Mouse (Mus musculus): ENCODE data around the gene Hist1h2bm.
"Not testable (repeated sequence)": the region's sequence is repeated elsewhere in the genome, so short reads cannot be mapped to it uniquely, and the experiment has no call there.

Gene Hist1h2bm

DNA sequence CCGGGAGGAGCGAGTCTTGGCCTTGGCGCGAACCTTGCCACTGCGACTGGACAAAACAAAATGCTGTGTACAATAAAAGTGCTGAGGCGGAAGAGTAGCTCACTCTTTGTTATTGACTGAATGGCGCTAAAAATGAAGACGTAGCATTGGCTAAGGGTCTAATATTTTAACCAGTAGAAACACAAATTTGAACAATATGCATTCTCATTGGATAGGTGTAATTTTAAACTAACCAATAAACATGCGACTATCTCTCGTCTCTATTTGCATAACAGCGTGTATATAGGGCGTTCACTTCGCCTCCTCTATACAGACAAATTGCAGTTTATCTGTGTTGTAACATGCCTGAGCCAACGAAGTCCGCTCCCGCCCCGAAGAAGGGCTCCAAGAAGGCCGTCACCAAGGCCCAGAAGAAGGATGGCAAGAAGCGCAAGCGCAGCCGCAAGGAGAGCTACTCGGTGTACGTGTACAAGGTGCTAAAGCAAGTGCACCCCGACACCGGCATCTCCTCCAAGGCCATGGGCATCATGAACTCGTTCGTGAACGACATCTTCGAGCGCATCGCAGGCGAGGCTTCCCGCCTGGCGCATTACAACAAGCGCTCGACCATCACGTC is at the start of gene Hist1h2bm:
TSS of gene Hist1h2bm (plus strand) at position 288 of the 616 bp plus-strand sequence.
- DNase-seq, result peak; percentile 10

DNA sequence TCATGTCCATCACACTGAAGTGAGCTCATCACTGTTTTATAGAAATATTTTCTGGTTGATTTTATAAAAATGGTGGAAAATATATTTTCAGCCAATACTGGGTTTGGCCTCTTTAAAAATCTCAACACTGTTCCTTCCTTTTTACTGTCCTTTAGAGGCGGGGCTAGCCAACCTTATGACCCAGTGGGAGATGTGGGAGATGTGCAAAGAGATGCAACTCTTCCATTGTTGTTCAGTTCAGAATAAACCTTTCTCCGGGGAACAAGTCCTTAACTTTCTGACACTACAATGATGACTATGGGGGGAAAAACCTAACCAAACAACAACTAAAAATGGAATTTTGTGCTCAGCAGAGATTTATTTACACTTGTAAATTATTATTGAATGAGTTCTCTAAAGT is 44.5 kb upstream of the Hist1h2bm start, which contains the start of gene Olfr1360:
TSS of gene Olfr1360 (minus strand) at position 101 of the 400 bp plus-strand sequence.
- no peak for DNase-seq

- DNase-seq, result no peak
Measured at GRCm38 (mm10) chr13:21697811-21698210, 24.0 kb upstream of the Hist1h2bm start, which contains the start of gene Olfr1359. Gene Olfr1359, plus strand, starts transcription at chr13:21698111.

- no peak for DNase-seq
Measured at GRCm38 (mm10) chr13:21706669-21707068, 15.2 kb upstream of the Hist1h2bm start.

GRCm38 (mm10) chr13:21710031-21710711 is 11.7 kb upstream of the Hist1h2bm start:
- DNase-seq, result peak; percentile 77

GRCm38 (mm10) chr13:21710821-21711525 is 10.9 kb upstream of the Hist1h2bm start:
- DNase-seq, result peak; percentile 55

DNA sequence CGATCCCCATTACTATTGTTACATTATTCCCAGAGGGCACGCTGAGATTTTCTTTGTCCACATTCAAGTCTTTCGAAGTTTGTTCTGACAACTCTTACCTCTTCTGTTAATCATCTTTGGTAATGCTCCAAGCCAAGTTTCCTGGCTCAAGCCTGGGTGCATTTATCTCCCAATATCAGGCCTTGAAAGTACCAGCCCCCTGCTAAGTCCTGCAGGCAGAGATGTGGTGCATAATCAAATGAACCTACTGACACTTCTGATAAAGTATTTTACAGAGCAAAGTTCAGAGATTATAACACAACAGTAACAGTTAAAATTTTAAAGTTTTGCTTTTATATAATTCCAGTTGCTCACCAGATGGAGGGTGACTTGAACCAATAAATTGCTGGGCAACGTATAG is 10.1 kb upstream of the Hist1h2bm start:
- DNase-seq, result no peak

DNA sequence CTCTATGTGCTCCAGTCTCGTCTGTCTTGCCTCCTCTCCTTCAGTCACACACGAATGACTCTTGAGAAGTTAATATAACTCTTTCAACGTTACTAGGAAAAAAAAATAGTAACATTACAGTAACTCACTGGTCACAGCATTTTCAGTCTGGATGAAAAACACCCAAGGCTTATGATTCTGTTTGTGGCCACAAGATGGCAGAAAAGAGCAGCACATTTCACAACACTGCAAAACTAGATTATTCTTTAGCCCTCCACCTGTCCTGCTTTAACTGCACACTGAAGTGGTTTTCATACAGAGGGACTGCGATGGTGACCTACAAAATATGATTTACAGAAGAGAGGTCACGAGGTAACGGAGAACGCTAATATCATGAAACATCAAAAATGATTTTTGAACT is 7.1 kb upstream of the Hist1h2bm start:
- peak; percentile 30 for DNase-seq

- no peak for DNase-seq
Measured at GRCm38 (mm10) chr13:21715131-21715863, 6.5 kb upstream of the Hist1h2bm start.

DNA sequence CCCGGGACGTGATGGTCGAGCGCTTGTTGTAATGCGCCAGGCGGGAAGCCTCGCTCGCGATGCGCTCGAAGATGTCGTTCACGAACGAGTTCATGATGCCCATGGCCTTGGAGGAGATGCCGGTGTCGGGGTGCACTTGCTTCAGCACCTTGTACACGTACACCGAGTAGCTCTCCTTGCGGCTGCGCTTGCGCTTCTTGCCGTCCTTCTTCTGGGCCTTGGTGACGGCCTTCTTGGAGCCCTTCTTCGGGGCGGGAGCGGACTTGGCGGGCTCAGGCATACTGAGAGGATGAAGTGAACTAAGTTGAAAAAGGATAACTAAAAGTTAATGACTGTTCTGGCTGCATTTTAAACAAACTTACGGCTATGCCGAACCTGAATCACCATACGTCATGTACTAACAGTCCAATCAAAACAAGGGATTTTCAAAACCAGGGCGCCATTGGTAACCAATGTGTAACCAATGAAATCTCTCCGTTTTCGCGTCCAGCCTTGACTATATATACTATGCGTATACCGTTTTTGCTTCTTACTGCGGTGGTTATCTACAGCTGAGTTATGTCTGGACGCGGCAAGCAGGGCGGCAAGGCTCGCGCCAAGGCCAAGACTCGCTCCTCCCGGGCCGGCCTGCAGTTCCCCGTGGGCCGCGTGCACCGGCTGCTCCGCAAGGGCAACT is 5.8 kb upstream of the Hist1h2bm start, which contains the start of the genes Hist1h2bl and Hist1h2ai:
TSS of gene Hist1h2bl (minus strand) at position 280 of the 676 bp plus-strand sequence.
TSS of gene Hist1h2ai (plus strand) at position 559 of the 676 bp plus-strand sequence.
- DNase-seq, result peak; percentile 64

GRCm38 (mm10) chr13:21716540-21717391 is 5.1 kb upstream of the Hist1h2bm start:
- peak; percentile 2 for DNase-seq

DNA sequence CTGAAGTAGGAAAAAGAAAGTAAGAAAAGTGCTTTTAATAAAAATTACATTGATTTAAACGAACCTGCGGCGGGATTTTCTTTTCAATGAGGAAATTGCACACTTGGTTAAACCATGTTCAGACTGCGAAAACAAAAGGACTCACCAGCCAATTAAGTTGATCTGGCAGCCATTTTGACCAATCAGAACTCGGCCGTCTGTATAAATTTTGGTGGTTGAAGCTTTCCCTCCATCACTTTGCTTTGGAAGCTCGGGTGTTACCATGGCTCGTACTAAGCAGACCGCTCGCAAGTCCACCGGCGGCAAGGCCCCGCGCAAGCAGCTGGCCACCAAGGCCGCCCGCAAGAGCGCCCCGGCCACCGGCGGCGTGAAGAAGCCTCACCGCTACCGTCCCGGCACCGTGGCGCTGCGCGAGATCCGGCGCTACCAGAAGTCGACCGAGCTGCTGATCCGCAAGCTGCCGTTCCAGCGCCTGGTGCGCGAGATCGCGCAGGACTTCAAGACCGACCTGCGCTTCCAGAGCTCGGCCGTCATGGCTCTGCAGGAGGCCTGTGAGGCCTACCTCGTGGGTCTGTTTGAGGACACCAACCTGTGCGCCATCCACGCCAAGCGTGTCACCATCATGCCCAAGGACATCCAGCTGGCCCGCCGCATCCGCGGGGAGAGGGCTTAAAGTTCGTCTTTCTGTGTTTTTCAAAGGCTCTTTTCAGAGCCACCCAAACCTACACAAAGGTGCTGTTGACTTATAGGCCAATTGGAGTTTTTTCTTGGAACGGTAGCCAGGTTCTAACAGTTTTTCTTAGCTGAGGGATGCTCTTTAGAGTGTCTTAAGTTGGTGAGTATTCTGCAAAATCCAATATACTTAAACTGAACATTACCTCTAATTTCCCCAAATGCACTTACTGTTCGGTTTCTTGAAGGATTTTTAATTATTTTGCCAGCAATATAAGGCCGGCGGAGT is 4.2 kb upstream of the Hist1h2bm start, which contains the start of gene Hist1h3h:
TSS of gene Hist1h3h (plus strand) at position 263 of the 961 bp plus-strand sequence.
- peak; percentile 45 for DNase-seq

GRCm38 (mm10) chr13:21718381-21719080 is 3.3 kb upstream of the Hist1h2bm start:
- no peak for DNase-seq

DNA sequence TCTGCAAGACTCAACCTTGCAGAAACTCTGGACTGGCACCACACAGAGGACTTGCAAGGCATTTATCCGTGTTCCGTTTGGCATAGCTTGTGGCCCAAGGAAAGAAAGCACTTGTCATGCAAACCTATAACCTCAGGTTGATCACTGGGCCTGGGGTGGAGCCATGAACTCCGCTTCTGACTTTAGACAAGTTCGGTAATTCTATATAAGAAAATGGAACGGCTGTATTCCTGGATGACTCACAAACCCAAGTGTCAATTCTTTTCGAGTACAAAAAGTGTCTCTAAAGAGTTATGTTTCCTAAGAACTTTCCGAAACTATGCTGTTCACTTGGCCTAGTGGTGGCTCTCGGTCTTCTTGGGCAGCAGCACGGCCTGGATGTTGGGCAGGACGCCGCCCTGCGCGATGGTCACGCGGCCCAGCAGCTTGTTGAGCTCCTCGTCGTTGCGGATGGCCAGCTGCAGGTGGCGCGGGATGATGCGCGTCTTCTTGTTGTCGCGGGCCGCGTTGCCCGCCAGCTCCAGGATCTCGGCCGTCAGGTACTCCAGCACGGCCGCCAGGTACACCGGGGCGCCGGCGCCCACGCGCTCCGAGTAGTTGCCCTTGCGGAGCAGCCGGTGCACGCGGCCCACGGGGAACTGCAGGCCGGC is 612 bp upstream of the Hist1h2bm start:
- DNase-seq, result not testable (repeated sequence)

DNA sequence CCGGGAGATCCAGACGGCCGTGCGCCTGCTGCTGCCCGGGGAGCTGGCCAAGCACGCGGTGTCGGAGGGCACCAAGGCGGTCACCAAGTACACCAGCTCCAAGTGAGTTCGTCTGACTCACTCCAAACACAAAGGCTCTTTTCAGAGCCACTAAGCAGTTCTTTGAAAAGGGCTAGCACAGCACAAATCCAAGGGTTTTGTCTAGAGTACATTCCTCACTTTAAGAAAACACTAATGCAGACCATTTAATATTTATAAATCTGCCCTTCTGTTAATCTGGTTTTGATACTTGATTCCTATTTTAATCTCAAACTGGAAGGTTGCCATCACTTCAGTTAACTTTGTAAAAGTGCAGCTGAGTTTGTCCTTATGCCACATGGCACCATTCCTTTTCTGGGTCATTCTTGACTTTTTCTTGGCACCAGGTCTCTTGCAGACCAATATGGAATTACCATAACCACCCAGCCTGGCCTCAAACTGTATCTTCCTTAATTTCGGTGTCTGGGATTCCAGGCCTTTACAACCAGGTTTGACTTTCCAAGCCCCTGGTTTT is 605 bp downstream of the Hist1h2bm start:
- no peak for DNase-seq

DNA sequence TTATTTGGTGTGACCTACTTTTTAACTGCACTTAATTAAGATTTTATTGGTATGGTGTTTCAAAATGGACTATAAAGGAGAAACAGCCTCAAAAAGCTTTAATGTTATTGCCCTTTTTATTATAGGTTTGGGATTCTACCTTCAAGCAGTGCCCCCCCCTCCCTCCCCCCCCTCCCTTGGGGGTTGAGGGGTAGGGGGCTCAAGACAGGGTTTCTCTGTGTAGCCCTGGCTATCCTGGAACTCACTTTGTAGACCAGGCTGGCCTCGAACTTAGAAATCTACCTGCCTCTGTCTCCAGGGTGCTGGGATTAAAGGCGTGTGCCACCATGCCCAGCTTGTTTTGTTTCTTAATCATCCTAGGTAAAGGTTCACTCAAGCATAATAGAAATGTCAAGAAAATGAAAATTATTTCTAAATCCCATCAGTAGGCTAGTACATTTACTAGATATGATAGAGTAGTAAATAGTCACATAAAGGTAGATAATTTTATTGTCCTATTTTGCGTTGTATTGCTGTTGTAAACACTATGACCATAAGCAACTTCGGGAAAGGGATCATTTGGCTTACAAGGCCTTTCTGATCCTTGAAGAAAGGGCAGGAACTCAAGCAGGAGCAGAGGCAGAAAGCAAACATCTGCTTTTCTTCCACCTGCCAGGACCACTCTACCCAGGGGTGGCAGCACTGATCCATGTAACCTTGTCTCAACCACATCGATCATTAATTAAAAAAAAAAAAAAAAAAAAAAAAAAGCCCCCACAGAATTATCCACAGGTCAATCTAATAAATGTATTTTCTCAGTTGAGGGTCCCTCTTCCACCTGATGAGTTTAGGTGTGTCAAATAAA is 1.4 kb downstream of the Hist1h2bm start:
- no peak for DNase-seq

GRCm38 (mm10) chr13:21727948-21728572 is 6.2 kb downstream of the Hist1h2bm start:
- DNase-seq, result no peak

Data from kidney, adult 11 months (tissue).